Mouse (Mus musculus): ENCODE measurements at regions not wholly inside any gene's neighbourhood (a gene's known extent, or its start where the extent isn't known, plus 50 kb on each side); places are given as distances from the start of the nearest gene placed in this dataset.

GRCm38 (mm10) chr10:16438414-16438813 is 1284.6 kb upstream of the Cited2 start:
- Histone ChIP-seq H3K4me3 (ENCODE audit: low read depth, low read length) (no peak overlapping the region), H3K9ac (ENCODE audit: low read depth, poor library complexity, severe bottlenecking) (no peak overlapping the region), H3K36me3 (ENCODE audit: control insufficient read depth, insufficient read depth, low read length, poor library complexity, severe bottlenecking) (no peaks in the 10 kb centered on the region), H3K27me3 (ENCODE audit: control insufficient read depth, insufficient read depth, low read length, poor library complexity, severe bottlenecking) (no peaks in the 10 kb centered on the region), H3K9me3 (replicated peaks; ENCODE audit: control insufficient read depth, insufficient read depth, low read length, poor library complexity, severe bottlenecking) (no peaks in the 10 kb centered on the region), H3K27ac (ENCODE audit: insufficient read depth, low read length) (no peak overlapping the region), H3K4me1 (ENCODE audit: control insufficient read depth, insufficient read depth, low read length) (no peaks in the 10 kb centered on the region)
- no peak for TF ChIP-seq CTCF (IDR thresholded peaks at IDR 0.05; ENCODE audit: low read depth, low read length)

DNA sequence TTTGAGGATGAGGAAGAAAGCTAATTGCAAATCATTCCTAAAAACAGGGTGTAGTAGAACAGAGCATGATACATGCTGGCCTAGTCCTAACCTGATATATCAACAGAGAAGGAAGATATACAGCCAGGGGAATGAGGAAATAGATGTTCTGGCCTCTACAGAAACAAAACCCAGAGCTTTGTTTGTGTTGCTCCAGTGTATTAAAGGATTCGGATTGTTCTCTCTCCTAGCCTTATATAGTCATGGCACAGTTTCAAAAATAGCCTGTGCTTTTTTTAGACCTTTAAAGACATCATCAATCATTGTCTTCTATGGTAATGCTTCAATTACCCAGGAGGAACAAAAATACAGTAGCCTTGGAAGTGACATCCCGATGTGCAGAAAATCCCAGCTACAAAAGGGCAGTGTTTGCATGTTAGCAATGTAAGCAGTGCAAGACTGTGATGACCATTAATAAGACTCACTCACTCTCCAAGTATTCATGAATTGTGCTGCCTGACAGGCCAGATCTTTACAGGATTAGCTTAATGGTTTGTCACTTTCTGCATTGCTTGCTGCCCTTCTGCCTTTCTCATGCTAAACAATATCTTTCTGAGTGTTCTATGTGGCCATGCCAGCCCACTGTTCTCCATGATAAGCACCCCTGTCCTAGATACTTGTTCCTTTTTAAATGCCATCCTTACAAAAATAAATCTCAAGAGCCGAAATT is 1281.9 kb upstream of the Cited2 start:
- H3K9ac ChIP-seq (ENCODE audit: low read depth, poor library complexity, severe bottlenecking) = no peak overlapping the region
- no peak overlapping the region for H3K4me3 ChIP-seq (ENCODE audit: low read depth, low read length)
- H3K27ac ChIP-seq (ENCODE audit: insufficient read depth, low read length) = no peak overlapping the region
- H3K4me1 ChIP-seq (ENCODE audit: control insufficient read depth, insufficient read depth, low read length) = no peaks in the 10 kb centered on the region
- no peaks in the 10 kb centered on the region for H3K27me3 ChIP-seq (ENCODE audit: control insufficient read depth, insufficient read depth, low read length, poor library complexity, severe bottlenecking)
- no peaks in the 10 kb centered on the region for H3K36me3 ChIP-seq (ENCODE audit: control insufficient read depth, insufficient read depth, low read length, poor library complexity, severe bottlenecking)
- TF ChIP-seq POLR2A (IDR thresholded peaks at IDR 0.05; ENCODE audit: insufficient read depth, low read length) (no peak), CTCF (IDR thresholded peaks at IDR 0.05; ENCODE audit: low read depth, low read length) (no peak), EP300 (IDR thresholded peaks at IDR 0.05; ENCODE audit: insufficient read depth, low read depth, low read length) (no peak)
- H3K9me3 ChIP-seq (replicated peaks; ENCODE audit: control insufficient read depth, insufficient read depth, low read length, poor library complexity, severe bottlenecking) = no peaks in the 10 kb centered on the region

DNA sequence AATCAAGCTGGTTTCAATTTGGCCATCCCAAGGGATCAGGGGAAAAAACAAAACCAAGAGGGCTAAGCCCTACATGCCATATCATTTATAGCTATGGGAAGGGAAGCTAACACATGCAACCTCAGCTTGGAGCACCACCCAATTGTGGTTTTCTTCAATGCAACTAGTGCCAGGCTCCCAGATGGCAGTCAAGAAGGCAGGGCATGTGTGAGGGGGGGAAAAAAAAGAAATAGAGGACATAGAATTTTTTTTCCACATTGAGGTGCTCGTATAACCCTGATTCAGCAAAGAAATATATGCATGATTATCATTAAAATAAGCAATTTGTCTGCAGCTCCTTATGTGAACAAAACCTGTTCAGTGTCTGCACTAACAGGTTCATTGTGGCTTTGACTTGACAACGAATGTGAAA is 1281.4 kb upstream of the Cited2 start:
- Histone ChIP-seq H3K4me3 (ENCODE audit: low read depth, low read length) (no peak overlapping the region), H3K9ac (ENCODE audit: low read depth, poor library complexity, severe bottlenecking) (no peak overlapping the region), H3K9me3 (replicated peaks; ENCODE audit: control insufficient read depth, insufficient read depth, low read length, poor library complexity, severe bottlenecking) (no peaks in the 10 kb centered on the region), H3K27ac (ENCODE audit: insufficient read depth, low read length) (no peak overlapping the region), H3K36me3 (ENCODE audit: control insufficient read depth, insufficient read depth, low read length, poor library complexity, severe bottlenecking) (no peaks in the 10 kb centered on the region), H3K27me3 (ENCODE audit: control insufficient read depth, insufficient read depth, low read length, poor library complexity, severe bottlenecking) (no peaks in the 10 kb centered on the region), H3K4me1 (ENCODE audit: control insufficient read depth, insufficient read depth, low read length) (no peaks in the 10 kb centered on the region)
- TF ChIP-seq POLR2A (IDR thresholded peaks at IDR 0.05; ENCODE audit: insufficient read depth, low read length) = no peak
- no peak for TF ChIP-seq EP300 (IDR thresholded peaks at IDR 0.05; ENCODE audit: insufficient read depth, low read depth, low read length)
- TF ChIP-seq CTCF (IDR thresholded peaks at IDR 0.05; ENCODE audit: low read depth, low read length) = no peak

GRCm38 (mm10) chr10:16443901-16444300 is 1279.1 kb upstream of the Cited2 start:
- Histone ChIP-seq H3K4me3 (ENCODE audit: low read depth, low read length) (no peak overlapping the region), H3K36me3 (ENCODE audit: control insufficient read depth, insufficient read depth, low read length, poor library complexity, severe bottlenecking) (no peaks in the 10 kb centered on the region), H3K27me3 (ENCODE audit: control insufficient read depth, insufficient read depth, low read length, poor library complexity, severe bottlenecking) (no peaks in the 10 kb centered on the region), H3K9ac (ENCODE audit: low read depth, poor library complexity, severe bottlenecking) (no peak overlapping the region), H3K27ac (ENCODE audit: insufficient read depth, low read length) (no peak overlapping the region), H3K9me3 (replicated peaks; ENCODE audit: control insufficient read depth, insufficient read depth, low read length, poor library complexity, severe bottlenecking) (no peaks in the 10 kb centered on the region), H3K4me1 (ENCODE audit: control insufficient read depth, insufficient read depth, low read length) (no peaks in the 10 kb centered on the region)
- no peak for TF ChIP-seq POLR2A (IDR thresholded peaks at IDR 0.05; ENCODE audit: insufficient read depth, low read length)
- no peak for TF ChIP-seq CTCF (IDR thresholded peaks at IDR 0.05; ENCODE audit: low read depth, low read length)
- TF ChIP-seq EP300 (IDR thresholded peaks at IDR 0.05; ENCODE audit: insufficient read depth, low read depth, low read length) = no peak

DNA sequence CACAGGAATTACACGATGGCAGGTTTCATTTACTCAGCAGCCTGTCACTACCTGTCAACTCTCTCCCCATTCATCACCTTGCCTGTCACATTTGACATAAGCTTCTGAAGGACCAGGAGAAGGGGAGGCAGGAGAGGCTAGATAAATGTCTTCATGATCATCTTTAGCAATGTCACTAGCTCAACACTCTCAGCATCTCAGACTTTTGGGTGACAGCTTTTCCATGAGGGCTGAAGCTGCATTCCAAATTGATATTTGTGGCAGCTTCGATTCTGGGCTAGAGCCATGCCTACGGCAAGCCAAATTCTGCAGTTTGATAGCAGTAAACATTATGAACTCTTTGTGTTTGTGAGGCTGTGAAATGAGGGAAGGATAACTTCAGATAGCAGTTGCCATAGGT is 1255.1 kb upstream of the Cited2 start:
- TF ChIP-seq EP300 (IDR thresholded peaks at IDR 0.05; ENCODE audit: insufficient read depth, low read depth, low read length) = no peak
- TF ChIP-seq CTCF (IDR thresholded peaks at IDR 0.05; ENCODE audit: low read depth, low read length) = no peak
- no peak for TF ChIP-seq POLR2A (IDR thresholded peaks at IDR 0.05; ENCODE audit: insufficient read depth, low read length)
- Histone ChIP-seq H3K27me3 (ENCODE audit: control insufficient read depth, insufficient read depth, low read length, poor library complexity, severe bottlenecking) (no peaks in the 10 kb centered on the region), H3K9ac (ENCODE audit: low read depth, poor library complexity, severe bottlenecking) (no peak overlapping the region), H3K27ac (ENCODE audit: insufficient read depth, low read length) (no peak overlapping the region), H3K4me3 (ENCODE audit: low read depth, low read length) (no peak overlapping the region), H3K9me3 (replicated peaks; ENCODE audit: control insufficient read depth, insufficient read depth, low read length, poor library complexity, severe bottlenecking) (no peaks in the 10 kb centered on the region), H3K36me3 (ENCODE audit: control insufficient read depth, insufficient read depth, low read length, poor library complexity, severe bottlenecking) (no peaks in the 10 kb centered on the region), H3K4me1 (ENCODE audit: control insufficient read depth, insufficient read depth, low read length) (no peaks in the 10 kb centered on the region)

DNA sequence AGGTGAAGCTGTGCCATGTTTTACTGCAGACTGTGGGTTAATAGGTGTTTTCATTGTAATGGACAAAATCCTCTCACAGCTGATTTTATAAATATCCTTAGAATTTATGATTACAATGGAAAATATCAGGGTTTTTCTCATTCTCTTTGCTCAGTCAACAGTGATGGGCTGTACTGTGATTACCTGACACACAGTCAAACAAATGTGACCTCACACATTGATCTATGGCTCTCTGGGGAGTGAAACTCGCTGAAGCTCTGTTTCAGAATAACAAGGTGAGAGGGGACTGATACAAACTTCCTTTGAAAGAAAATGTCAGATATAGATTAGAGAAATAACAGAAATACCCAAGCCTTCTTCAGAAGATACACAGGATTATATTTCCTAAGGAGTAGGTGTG is 1253.3 kb upstream of the Cited2 start:
- Histone ChIP-seq H3K9ac (ENCODE audit: low read depth, poor library complexity, severe bottlenecking) (no peak overlapping the region), H3K4me3 (ENCODE audit: low read depth, low read length) (no peak overlapping the region), H3K27ac (ENCODE audit: insufficient read depth, low read length) (no peak overlapping the region), H3K27me3 (ENCODE audit: control insufficient read depth, insufficient read depth, low read length, poor library complexity, severe bottlenecking) (no peaks in the 10 kb centered on the region), H3K36me3 (ENCODE audit: control insufficient read depth, insufficient read depth, low read length, poor library complexity, severe bottlenecking) (no peaks in the 10 kb centered on the region), H3K4me1 (ENCODE audit: control insufficient read depth, insufficient read depth, low read length) (no peaks in the 10 kb centered on the region), H3K9me3 (replicated peaks; ENCODE audit: control insufficient read depth, insufficient read depth, low read length, poor library complexity, severe bottlenecking) (no peaks in the 10 kb centered on the region)
- no peak for TF ChIP-seq EP300 (IDR thresholded peaks at IDR 0.05; ENCODE audit: insufficient read depth, low read depth, low read length)
- no peak for TF ChIP-seq CTCF (IDR thresholded peaks at IDR 0.05; ENCODE audit: low read depth, low read length)
- no peak for TF ChIP-seq POLR2A (IDR thresholded peaks at IDR 0.05; ENCODE audit: insufficient read depth, low read length)

All from ES-Bruce4 (cell line).